Mouse (Mus musculus): ENCODE data around the gene Plekhn1. TPM values are rescaled to one million over a fixed set of nuclear protein-coding genes. Genes with fewer than 3 reads are reported as not detected.

Plekhn1 gene
- polyA plus RNA-seq, 1 experiment from 2014 or later, result 22.3 TPM

DNA sequence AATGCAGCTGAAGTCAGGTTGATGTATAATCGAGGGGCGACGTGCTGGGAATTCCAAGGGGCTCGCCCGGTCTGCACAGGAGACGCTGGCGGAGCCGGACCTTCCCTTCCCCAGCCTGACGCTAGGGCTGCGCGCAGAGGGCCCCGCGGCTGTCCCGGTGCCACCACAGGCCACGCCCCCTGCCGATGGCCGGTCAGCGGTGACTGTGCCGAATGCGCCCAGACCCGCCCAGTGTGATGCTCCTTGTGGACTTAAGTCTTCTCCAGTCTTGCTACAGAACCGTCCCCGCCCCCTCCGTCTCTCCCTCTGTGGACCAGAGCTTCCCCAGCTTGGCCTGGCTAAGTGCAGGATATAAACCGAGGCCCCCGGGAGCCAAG, 36.8 kb downstream of the Plekhn1 start:
- ATAC-seq (ENCODE audit: low FRiP score, low TSS enrichment), result peak; percentile 94
- under 1% methylated on average over 26 of the region's 26 CpGs for whole genome bisulfite sequencing
- Histone ChIP-seq H3K4me3 (ENCODE audit: low read length) (peak overlapping the region; percentile 55), H3K27ac (ENCODE audit: low read length) (peak overlapping the region; percentile 95), H3K9ac (replicated peaks; ENCODE audit: low read length) (peak overlapping the region; percentile 75), H3K27me3 (ENCODE audit: insufficient read depth, low read length) (0 out of 2 replicates have a peak, but pooled peaks cover 4% of the 10 kb centered on the region), H3K4me1 (ENCODE audit: insufficient read depth, low read length) (peaks cover 44% of the 10 kb centered on the region), H3K9me3 (ENCODE audit: low read length) (no peaks in the 10 kb centered on the region), H3K36me3 (ENCODE audit: insufficient read depth, low read length) (no peaks in the 10 kb centered on the region; the same call in 1 of the 2 replicates), H3K4me2 (replicated peaks; ENCODE audit: low read depth, low read length) (peak overlapping the region; percentile 54)

DNA sequence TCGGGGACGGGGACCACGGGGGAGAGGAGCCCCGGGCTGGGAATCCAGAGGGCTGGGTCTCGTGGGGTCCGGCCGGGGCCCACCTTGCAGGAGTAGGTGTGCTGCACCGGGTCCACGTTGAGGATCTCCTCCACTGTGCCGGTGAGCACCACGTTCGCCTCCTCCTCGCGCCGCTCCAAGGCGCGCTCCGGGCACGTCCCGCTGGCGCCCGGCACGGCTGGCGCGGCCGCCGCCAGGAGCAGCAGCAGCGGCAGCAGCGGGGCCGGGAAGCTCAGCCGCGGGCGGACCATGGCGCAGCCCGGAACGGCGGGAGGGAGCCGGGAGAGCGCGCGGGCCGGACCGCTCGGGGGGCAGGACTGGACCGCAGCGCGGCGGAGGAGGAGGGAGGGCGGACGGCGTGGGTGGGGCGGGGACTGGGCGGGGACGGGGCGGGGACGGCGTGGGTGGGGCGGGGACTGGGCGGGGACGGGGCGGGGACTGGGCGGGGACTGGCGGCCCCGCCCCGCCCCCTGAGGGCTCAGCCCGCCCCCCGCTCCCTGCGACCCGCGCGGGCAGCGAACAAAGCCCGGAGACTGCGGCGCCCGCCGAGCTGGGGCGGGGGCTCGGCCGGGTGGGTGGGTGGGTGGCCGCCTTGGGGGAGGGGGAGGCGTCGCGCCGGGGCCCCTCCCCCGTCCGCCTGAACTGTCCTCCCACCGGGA, 37.4 kb downstream of the Plekhn1 start, which contains the start of gene Agrn:
TSS of gene Agrn (minus strand) at position 358 of the 698 bp plus-strand sequence.
- Histone ChIP-seq H3K27ac (ENCODE audit: low read length) (peak within 1 kb of the TSS; percentile 95), H3K9me3 (ENCODE audit: low read length) (no peaks in the 10 kb centered on the region), H3K4me1 (ENCODE audit: insufficient read depth, low read length) (peaks cover 44% of the 10 kb centered on the region), H3K27me3 (ENCODE audit: insufficient read depth, low read length) (no peaks in the 10 kb centered on the region), H3K4me3 (ENCODE audit: low read length) (peak within 1 kb of the TSS; percentile 91), H3K9ac (replicated peaks; ENCODE audit: low read length) (peak within 1 kb of the TSS; percentile 95), H3K36me3 (ENCODE audit: insufficient read depth, low read length) (no peaks in the 10 kb centered on the region; the same call in 1 of the 2 replicates), H3K4me2 (replicated peaks; ENCODE audit: low read depth, low read length) (peak within 1 kb of the TSS; percentile 95)
- peak; percentile 80 for ATAC-seq (ENCODE audit: low FRiP score, low TSS enrichment)
- WGBS, result under 1% methylated on average over 48 of the region's 88 CpGs

DNA sequence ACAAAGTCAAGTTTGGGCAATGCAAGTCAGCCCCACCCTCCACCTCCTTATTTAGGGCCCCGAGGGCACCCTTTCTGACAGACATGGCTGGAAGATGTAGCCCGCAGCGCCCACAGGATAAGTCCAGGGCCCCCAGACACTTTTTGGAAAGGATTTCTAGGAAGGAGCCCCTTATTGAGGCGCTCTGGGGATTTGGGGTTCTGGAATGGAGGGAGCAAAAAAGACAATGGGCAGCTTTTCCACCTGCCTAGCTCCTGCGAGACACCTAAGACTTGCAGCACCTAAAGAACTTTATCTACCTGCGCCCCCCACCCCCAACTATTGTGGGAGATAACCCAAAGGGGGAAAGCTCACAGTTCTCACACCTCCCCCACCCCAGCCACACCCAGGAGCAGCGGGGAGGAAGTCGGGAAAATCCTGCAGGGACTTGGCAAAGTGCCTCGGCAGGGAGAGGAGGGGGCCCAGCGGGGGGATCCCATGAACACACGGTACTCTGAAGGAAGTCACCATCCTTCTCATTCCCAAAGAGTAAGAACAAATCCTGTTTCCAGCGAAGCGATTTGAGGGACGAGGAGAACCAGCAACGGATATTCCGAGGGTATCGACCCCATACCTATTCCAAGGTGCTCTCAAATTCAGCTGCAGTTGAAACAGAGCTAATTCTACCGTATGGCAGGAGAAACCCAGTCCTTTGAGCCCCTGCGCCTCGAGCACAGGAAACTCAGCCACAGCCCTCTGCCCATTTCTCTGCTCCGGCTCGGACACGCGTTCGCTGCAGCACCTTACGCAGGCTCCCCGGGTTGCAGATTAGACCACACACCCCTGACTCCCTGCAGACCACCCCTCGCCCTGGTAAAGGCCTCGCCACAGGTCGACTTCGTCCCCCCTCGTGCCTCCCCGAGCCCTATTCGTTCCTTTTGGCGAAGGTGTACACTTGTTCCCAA, 38.5 kb downstream of the Plekhn1 start:
- H3K4me3 ChIP-seq (ENCODE audit: low read length), result peak overlapping the region; percentile 91
- peaks cover 55% of the 10 kb centered on the region for H3K4me1 ChIP-seq (ENCODE audit: insufficient read depth, low read length)
- H3K4me2 ChIP-seq (replicated peaks; ENCODE audit: low read depth, low read length), result peak overlapping the region; percentile 95
- whole genome bisulfite sequencing, result 5% methylated on average over 35 of the region's 35 CpGs
- H3K27me3 ChIP-seq (ENCODE audit: insufficient read depth, low read length), result no peaks in the 10 kb centered on the region
- no peaks in the 10 kb centered on the region for H3K9me3 ChIP-seq (ENCODE audit: low read length)
- ATAC-seq (ENCODE audit: low FRiP score, low TSS enrichment), result no peak
- H3K36me3 ChIP-seq (ENCODE audit: insufficient read depth, low read length), result peaks cover 7% of the 10 kb centered on the region
- peak overlapping the region; percentile 95 for H3K9ac ChIP-seq (replicated peaks; ENCODE audit: low read length)
- H3K27ac ChIP-seq (ENCODE audit: low read length), result peak overlapping the region; percentile 83

DNA sequence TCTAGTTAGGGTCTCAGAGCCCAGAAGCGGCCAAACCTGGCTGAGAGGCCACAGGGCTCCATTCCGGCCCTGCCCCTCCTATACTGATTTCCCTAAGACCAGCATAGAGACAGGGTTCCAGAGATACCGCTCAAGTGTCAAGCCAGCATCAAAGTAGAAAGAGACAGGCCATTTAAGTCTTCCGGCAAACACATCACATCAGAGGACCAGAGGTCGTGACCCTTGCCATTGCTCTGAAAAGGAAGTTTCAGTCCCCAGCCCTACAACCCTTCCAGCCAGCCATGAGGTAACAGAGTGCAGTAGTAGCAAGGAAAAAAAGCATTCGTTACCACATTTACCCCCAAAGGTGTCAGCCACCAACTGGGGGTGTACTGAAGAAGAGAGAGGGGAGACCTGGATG, 40.3 kb downstream of the Plekhn1 start:
- Histone ChIP-seq H3K4me3 (ENCODE audit: low read length) (peak overlapping the region; percentile 6; the same call in 1 of the 2 replicates), H3K4me2 (replicated peaks; ENCODE audit: low read depth, low read length) (peak overlapping the region; percentile 95), H3K9ac (replicated peaks; ENCODE audit: low read length) (no peak overlapping the region), H3K4me1 (ENCODE audit: insufficient read depth, low read length) (peaks cover 74% of the 10 kb centered on the region), H3K27me3 (ENCODE audit: insufficient read depth, low read length) (no peaks in the 10 kb centered on the region), H3K9me3 (ENCODE audit: low read length) (no peaks in the 10 kb centered on the region), H3K36me3 (ENCODE audit: insufficient read depth, low read length) (peaks cover 16% of the 10 kb centered on the region), H3K27ac (ENCODE audit: low read length) (peak overlapping the region; percentile 14)
- 55% methylated on average over 6 of the region's 6 CpGs for WGBS
- no peak for ATAC-seq (ENCODE audit: low FRiP score, low TSS enrichment)

DNA sequence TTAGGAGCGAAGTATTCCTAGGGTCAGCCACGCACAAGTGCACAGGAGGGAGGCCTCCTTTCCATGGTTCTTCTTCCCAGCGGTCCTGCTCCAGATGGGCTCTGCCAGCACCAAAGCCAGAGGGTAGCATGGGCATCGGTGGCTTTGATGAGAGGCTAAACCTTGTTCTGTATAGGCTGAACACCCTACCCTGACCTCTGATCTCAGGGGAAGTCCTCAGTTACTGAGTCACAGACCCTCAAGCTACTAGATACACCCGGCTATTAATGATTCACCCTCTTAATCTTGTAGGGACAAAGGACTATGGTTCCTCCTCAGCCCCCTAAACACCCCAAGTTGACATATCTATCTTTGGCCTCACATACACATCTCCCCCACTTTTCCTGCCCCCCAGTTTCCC, 40.8 kb downstream of the Plekhn1 start:
- H3K4me2 ChIP-seq (replicated peaks; ENCODE audit: low read depth, low read length), result peak overlapping the region; percentile 95
- WGBS, result 67% methylated on average over 5 of the region's 5 CpGs
- peak overlapping the region; percentile 6; the same call in 1 of the 2 replicates for H3K4me3 ChIP-seq (ENCODE audit: low read length)
- H3K9ac ChIP-seq (replicated peaks; ENCODE audit: low read length), result no peak overlapping the region; the same call in 1 of the 2 replicates
- peaks cover 16% of the 10 kb centered on the region for H3K36me3 ChIP-seq (ENCODE audit: insufficient read depth, low read length)
- ATAC-seq (ENCODE audit: low FRiP score, low TSS enrichment), result no peak
- H3K4me1 ChIP-seq (ENCODE audit: insufficient read depth, low read length), result peaks cover 78% of the 10 kb centered on the region
- no peaks in the 10 kb centered on the region for H3K27me3 ChIP-seq (ENCODE audit: insufficient read depth, low read length)
- H3K27ac ChIP-seq (ENCODE audit: low read length), result peak overlapping the region; percentile 91
- no peaks in the 10 kb centered on the region for H3K9me3 ChIP-seq (ENCODE audit: low read length)

DNA sequence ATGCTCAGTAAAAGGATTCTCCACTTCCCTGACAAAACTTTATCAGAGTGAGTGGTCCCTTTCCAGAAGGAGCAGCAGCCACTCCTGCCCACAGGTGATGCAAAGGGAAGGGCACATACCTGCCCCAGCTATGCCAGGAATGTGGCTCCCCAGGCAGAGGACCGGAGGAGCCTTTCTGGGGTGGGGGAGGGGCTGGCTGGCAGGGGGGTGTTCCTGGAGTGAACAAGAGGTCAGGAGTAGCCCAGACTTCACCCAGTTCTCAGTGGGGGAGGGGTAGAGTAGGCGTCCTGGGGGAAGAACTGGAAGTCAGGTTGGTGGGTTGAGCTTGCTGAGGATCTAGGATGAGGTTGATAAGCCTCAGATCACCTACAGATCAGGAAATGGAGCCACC, 41.5 kb downstream of the Plekhn1 start:
- 20% methylated on average over 2 of the region's 2 CpGs for WGBS
- no peak for ATAC-seq (ENCODE audit: low FRiP score, low TSS enrichment)
- peaks cover 16% of the 10 kb centered on the region for H3K36me3 ChIP-seq (ENCODE audit: insufficient read depth, low read length)
- H3K9ac ChIP-seq (replicated peaks; ENCODE audit: low read length), result no peak overlapping the region
- H3K27me3 ChIP-seq (ENCODE audit: insufficient read depth, low read length), result no peaks in the 10 kb centered on the region
- peaks cover 82% of the 10 kb centered on the region for H3K4me1 ChIP-seq (ENCODE audit: insufficient read depth, low read length)
- H3K27ac ChIP-seq (ENCODE audit: low read length), result peak overlapping the region; percentile 91
- peak overlapping the region; percentile 95 for H3K4me2 ChIP-seq (replicated peaks; ENCODE audit: low read depth, low read length)
- no peaks in the 10 kb centered on the region for H3K9me3 ChIP-seq (ENCODE audit: low read length)
- H3K4me3 ChIP-seq (ENCODE audit: low read length), result no peak overlapping the region

GRCm38 (mm10) chr4:156192421-156193199, 42.0 kb downstream of the Plekhn1 start:
- Histone ChIP-seq H3K9me3 (ENCODE audit: low read length) (no peaks in the 10 kb centered on the region), H3K9ac (replicated peaks; ENCODE audit: low read length) (peak overlapping the region; percentile 18; the same call in 1 of the 2 replicates), H3K4me1 (ENCODE audit: insufficient read depth, low read length) (peaks cover 88% of the 10 kb centered on the region), H3K27me3 (ENCODE audit: insufficient read depth, low read length) (no peaks in the 10 kb centered on the region), H3K4me3 (ENCODE audit: low read length) (0 out of 2 replicates have a peak overlapping the region, but pooled peaks have one; percentile 3), H3K36me3 (ENCODE audit: insufficient read depth, low read length) (peaks cover 16% of the 10 kb centered on the region), H3K4me2 (replicated peaks; ENCODE audit: low read depth, low read length) (peak overlapping the region; percentile 33), H3K27ac (ENCODE audit: low read length) (peak overlapping the region; percentile 91)
- WGBS, result 29% methylated on average over 8 of the region's 8 CpGs
- ATAC-seq (ENCODE audit: low FRiP score, low TSS enrichment), result peak; percentile 20; the same call in 1 of the 2 replicates

DNA sequence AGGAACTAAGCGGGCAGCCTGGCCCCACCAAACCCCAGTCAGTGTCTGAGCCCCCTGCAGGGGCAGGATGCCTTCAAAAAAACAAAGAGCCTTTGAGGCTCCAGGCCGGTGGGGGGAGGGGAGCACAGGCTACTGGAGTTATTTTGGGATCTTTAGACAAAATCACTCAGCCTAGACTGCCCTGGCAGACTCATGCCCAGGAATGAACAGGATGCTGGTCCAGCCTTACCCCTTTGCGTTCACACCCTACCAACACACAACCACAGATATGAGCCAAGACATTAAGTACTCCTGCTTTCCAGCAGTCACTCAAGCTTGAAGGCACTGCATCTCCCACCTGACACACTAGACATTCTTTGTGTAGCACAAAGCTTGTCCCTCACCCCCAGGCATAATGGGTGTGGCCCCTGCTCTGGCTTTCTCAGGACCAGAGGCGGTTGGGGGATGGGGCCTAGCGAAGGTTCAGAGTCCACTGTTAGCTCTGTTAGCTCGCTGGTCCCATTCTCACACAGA, 45.8 kb downstream of the Plekhn1 start:
- Histone ChIP-seq H3K9me3 (ENCODE audit: low read length) (no peaks in the 10 kb centered on the region), H3K9ac (replicated peaks; ENCODE audit: low read length) (0 out of 2 replicates have a peak overlapping the region, but pooled peaks have one; percentile 4), H3K4me1 (ENCODE audit: insufficient read depth, low read length) (peaks cover 89% of the 10 kb centered on the region), H3K27me3 (ENCODE audit: insufficient read depth, low read length) (no peaks in the 10 kb centered on the region), H3K4me2 (replicated peaks; ENCODE audit: low read depth, low read length) (peak overlapping the region; percentile 11), H3K36me3 (ENCODE audit: insufficient read depth, low read length) (peaks cover 25% of the 10 kb centered on the region), H3K27ac (ENCODE audit: low read length) (peak overlapping the region; percentile 84), H3K4me3 (ENCODE audit: low read length) (no peak overlapping the region)
- WGBS, result 19% methylated on average over 6 of the region's 6 CpGs
- ATAC-seq (ENCODE audit: low FRiP score, low TSS enrichment), result peak; percentile 66
